Mouse (Mus musculus): ENCODE results near the gene Birc5.

DNA sequence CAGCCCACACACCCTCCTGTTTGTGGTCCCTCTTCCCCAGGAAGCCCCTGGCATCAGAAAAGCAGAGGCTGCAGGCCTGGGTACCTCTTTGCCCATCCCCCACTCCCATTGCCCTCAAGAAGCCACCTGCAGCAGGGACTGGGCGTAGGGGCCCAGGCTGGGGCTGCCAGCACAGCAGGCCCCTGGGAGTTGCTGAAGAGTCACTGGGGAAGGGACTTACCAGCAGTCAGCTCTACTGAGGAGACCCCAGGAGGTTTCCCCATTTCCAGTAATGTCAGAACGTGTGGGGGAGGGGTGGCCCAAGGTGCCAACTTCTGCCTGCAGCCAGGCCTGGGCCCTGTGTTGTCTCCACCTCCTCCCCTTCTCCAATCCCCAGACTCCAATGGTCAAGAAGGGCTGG is 53.2 kb downstream of the Birc5 start:
- TF ChIP-seq POLR2A (IDR thresholded peaks at IDR 0.05; ENCODE audit: control insufficient read depth, extremely low read depth, insufficient read depth, low read length, poor library complexity) (no peak), CTCF (IDR thresholded peaks at IDR 0.05; ENCODE audit: borderline replicate concordance, control insufficient read depth, extremely low read depth, insufficient read depth, low read length, poor library complexity) (no peak)
